In the genomic region with DNA sequence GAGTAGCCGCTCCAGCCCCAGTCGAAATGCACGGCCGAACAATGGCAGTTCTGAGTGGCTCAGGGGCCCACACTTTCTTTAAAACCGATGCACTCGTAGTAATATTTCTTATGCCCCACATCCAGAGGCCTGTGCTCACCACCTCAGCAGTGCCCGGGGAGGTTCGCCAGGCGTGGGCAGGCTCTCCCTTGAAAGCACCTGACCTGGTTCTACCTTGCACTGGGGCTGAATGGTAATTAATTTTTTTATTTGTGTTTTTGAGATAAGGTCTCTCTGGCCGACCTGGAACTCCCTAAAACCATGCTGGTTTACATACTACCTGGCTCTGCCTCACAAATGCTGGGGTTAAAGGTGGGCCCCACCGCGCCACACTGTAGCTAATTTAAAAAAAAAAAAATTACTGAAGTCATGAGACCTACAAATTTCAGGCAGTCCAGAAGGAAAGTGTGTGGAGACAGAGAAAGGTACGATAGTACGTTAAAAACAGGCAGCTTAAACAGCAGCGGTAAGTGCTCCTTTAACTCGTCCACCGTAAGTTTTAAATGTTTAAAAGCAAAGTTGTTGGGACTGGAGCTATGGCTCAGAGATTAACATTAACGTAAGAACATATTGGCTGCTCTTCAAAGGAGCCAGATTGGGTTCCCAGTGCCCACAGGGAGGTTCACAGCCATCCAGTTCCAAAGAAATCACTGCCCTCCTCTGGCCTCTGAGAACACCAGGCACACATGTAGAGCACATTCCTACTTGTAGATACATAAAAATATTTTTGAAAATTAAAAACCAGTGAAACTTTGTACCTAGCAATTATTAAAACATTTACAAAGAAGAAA, we compare ENCODE assay signal across 8 mouse cellular contexts. TPM values are rescaled to one million over a fixed set of nuclear protein-coding genes. Genes with fewer than 3 reads are reported as not detected.
DNase-seq lines count a peak whose midpoint lies in the region; ATAC-seq and TF ChIP-seq lines count a peak whose summit lies in the region.

No protein-coding gene starts in this region.

- H3K36me3 ChIP-seq in heart, embryonic 16.5 days (ENCODE audit: control insufficient read depth, insufficient read depth), result no peaks in the 10 kb centered on the region
- peaks cover 13% of the 10 kb centered on the region for H3K36me3 ChIP-seq in G1E (replicated peaks)
- no peaks in the 10 kb centered on the region for H3K36me3 ChIP-seq in forebrain, embryonic 12.5 days (replicated peaks)
- H3K36me3 ChIP-seq in liver, embryonic 15.5 days (replicated peaks), result no peaks in the 10 kb centered on the region

- DNase-seq in heart, postnatal 4 days, result no peak
- peak; percentile 11 for DNase-seq in G1E (ENCODE audit: low spot score)
- no peak for DNase-seq in frontal cortex, postnatal 36 days (ENCODE audit: low spot score in 2 of 2)
- no peak for DNase-seq in right cerebral cortex, postnatal 4 days

- peak overlapping the region; percentile 86 for H3K4me2 ChIP-seq in heart, embryonic 16.5 days (ENCODE audit: low read depth, low read length)
- peak overlapping the region; percentile 60 for H3K4me2 ChIP-seq in forebrain, embryonic 12.5 days
- peak overlapping the region; percentile 95 for H3K4me2 ChIP-seq in liver, embryonic 15.5 days

- peaks cover 17% of the 10 kb centered on the region for H3K4me1 ChIP-seq in heart, embryonic 16.5 days (ENCODE audit: control insufficient read depth, insufficient read depth, low read length)
- H3K4me1 ChIP-seq in G1E (ENCODE audit: insufficient read depth, low read depth, low read length), result peaks cover 27% of the 10 kb centered on the region
- peaks cover 25% of the 10 kb centered on the region for H3K4me1 ChIP-seq in forebrain, embryonic 12.5 days
- H3K4me1 ChIP-seq in liver, embryonic 15.5 days (replicated peaks), result peaks cover 20% of the 10 kb centered on the region

- H3K27me3 ChIP-seq in heart, embryonic 16.5 days (ENCODE audit: control insufficient read depth, insufficient read depth, low read length), result no peaks in the 10 kb centered on the region
- H3K27me3 ChIP-seq in G1E (ENCODE audit: insufficient read depth, low read length), result no peaks in the 10 kb centered on the region
- H3K27me3 ChIP-seq in forebrain, embryonic 12.5 days, result no peaks in the 10 kb centered on the region
- no peaks in the 10 kb centered on the region for H3K27me3 ChIP-seq in liver, embryonic 15.5 days

- H3K9me3 ChIP-seq in heart, embryonic 16.5 days (replicated peaks; ENCODE audit: control insufficient read depth, low read length), result no peaks in the 10 kb centered on the region
- no peaks in the 10 kb centered on the region for H3K9me3 ChIP-seq in G1E (replicated peaks)
- no peaks in the 10 kb centered on the region for H3K9me3 ChIP-seq in forebrain, embryonic 12.5 days
- H3K9me3 ChIP-seq in liver, embryonic 15.5 days (replicated peaks), result no peaks in the 10 kb centered on the region

- TF ChIP-seq CTCF in G1E (IDR thresholded peaks at IDR 0.05; ENCODE audit: low read depth, low read length), result no peak

- 15% methylated on average over 18 of the region's 18 CpGs for WGBS in heart, embryonic 16.5 days
- WGBS in forebrain, embryonic 12.5 days, result 15% methylated on average over 18 of the region's 18 CpGs
- 12% methylated on average over 18 of the region's 18 CpGs for WGBS in liver, embryonic 15.5 days (ENCODE audit: insufficient replicate concordance)

- ATAC-seq in heart, embryonic 16.5 days (replicated peaks; ENCODE audit: extremely low read depth, insufficient read depth, low FRiP score), result no peak
- no peak for ATAC-seq in G1E (ENCODE audit: extremely low read depth, insufficient number of reproducible peaks, low FRiP score, poor library complexity, severe bottlenecking)
- ATAC-seq in forebrain, embryonic 12.5 days (ENCODE audit: low FRiP score), result no peak
- ATAC-seq in liver, embryonic 15.5 days (ENCODE audit: insufficient read depth), result no peak
- ATAC-seq in megakaryocyte progenitor cell, adult 5-6 weeks (replicated peaks; ENCODE audit: poor library complexity), result no peak

- H3K27ac ChIP-seq in heart, embryonic 16.5 days (ENCODE audit: low read length), result peak overlapping the region; percentile 98
- H3K27ac ChIP-seq in forebrain, embryonic 12.5 days, result peak overlapping the region; percentile 96
- peak overlapping the region; percentile 84 for H3K27ac ChIP-seq in liver, embryonic 15.5 days (replicated peaks)

- peak overlapping the region; percentile 90 for H3K9ac ChIP-seq in heart, embryonic 16.5 days (ENCODE audit: low read length)
- peak overlapping the region; percentile 78 for H3K9ac ChIP-seq in forebrain, embryonic 12.5 days
- H3K9ac ChIP-seq in liver, embryonic 15.5 days, result peak overlapping the region; percentile 86

- peak overlapping the region; percentile 80 for H3K4me3 ChIP-seq in heart, embryonic 16.5 days (ENCODE audit: low read length)
- peak overlapping the region; percentile 90 for H3K4me3 ChIP-seq in G1E (ENCODE audit: low read depth, low read length)
- peak overlapping the region; percentile 67 for H3K4me3 ChIP-seq in forebrain, embryonic 12.5 days (replicated peaks)
- H3K4me3 ChIP-seq in liver, embryonic 15.5 days (replicated peaks), result peak overlapping the region; percentile 78

RNA-seq across cellular contexts. Expression of gene Mmaa, which starts 0.8 kb away (rescaled TPM):
- 16.5 and 17.9 TPM in 2 replicates for polyA plus RNA-seq in heart, embryonic 16.5 days (2015; fragmentation: Nextera tagmentation; extraction: Ambion mirVana)
- 10 to 100 TPM; 19.0 to 20.1 TPM for total RNA-seq in heart, postnatal 4 days (2021)
- total RNA-seq in G1E (2014; fragmentation: Nextera tagmentation) (3.5 and 4.1 TPM in 2 replicates), G1E (2017) (5.2 and 6.4 TPM in 2 replicates)
- polyA plus RNA-seq in G1E (2012), result 0.37 and 0.47 TPM in 2 replicates
- polyA plus RNA-seq in forebrain, embryonic 12.5 days (2016; fragmentation: Nextera tagmentation; extraction: Ambion mirVana), result 16.8 and 17.5 TPM in 2 replicates
- polyA plus RNA-seq in liver, embryonic 15.5 days (2015; fragmentation: Nextera tagmentation; extraction: Ambion mirVana), result 5.3 and 5.4 TPM in 2 replicates
- 3.4 and 3.9 TPM in 2 replicates for total RNA-seq in megakaryocyte progenitor cell, adult 5-6 weeks (2015)
- total RNA-seq in megakaryocyte progenitor cell, adult 5-6 weeks (2017), result 5.0 and 5.1 TPM in 2 replicates

RNA-seq across cellular contexts. Expression of gene 1700011L22Rik, which starts 47.1 kb away (rescaled TPM):
- not detected in 2 replicates for polyA plus RNA-seq in heart, embryonic 16.5 days (2015; fragmentation: Nextera tagmentation; extraction: Ambion mirVana)
- not detected for total RNA-seq in heart, postnatal 4 days (2021)
- total RNA-seq in G1E (2014; fragmentation: Nextera tagmentation), result not detected in 2 replicates
- total RNA-seq in G1E (2017), result not detected in 2 replicates
- not detected in 2 replicates for polyA plus RNA-seq in G1E (2012)
- polyA plus RNA-seq in forebrain, embryonic 12.5 days (2016; fragmentation: Nextera tagmentation; extraction: Ambion mirVana), result not detected in 2 replicates
- polyA plus RNA-seq in liver, embryonic 15.5 days (2015; fragmentation: Nextera tagmentation; extraction: Ambion mirVana), result not detected in 2 replicates
- not detected in 2 replicates for total RNA-seq in megakaryocyte progenitor cell, adult 5-6 weeks (2015)
- not detected in 2 replicates for total RNA-seq in megakaryocyte progenitor cell, adult 5-6 weeks (2017)
